Mouse (Mus musculus): Measurements from ENCODE around the gene Gm13691. TPM values are rescaled to one million over a fixed set of nuclear protein-coding genes. Genes with fewer than 3 reads are reported as not detected.
"Not testable (repeated sequence)": the region's sequence is repeated elsewhere in the genome, so short reads cannot be mapped to it uniquely, and the experiment has no call there.

The Gm13691 gene
- polyA plus RNA-seq, 1 experiment from 2014 or later, result not detected

DNA sequence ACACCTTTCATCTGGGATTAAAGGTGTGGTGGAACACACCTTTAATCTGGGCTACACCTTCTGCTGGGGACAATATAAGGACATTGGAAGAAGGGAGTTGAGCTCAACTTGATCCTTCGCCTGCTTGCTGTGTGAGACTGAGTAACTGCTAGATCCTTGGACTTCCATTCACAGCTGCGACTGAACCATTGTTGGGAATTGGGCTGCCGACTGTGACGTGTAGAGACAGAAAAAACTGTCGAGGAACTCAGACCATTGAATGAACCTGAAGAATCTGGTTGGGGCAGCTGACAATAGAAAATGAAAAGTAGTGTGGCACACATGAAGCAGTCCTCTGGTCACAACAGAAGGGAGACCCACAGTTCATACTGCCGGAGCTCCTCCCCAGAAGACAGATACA, 5.9 kb upstream of the Gm13691 start, which contains the start of gene Gm13697:
TSS of gene Gm13697 (plus strand) at position 301 of the 400 bp plus-strand sequence.
- H3K27me3 ChIP-seq (ENCODE audit: insufficient read depth, low read length); H3K4me2 ChIP-seq (ENCODE audit: low read depth, low read length); H3K4me1 ChIP-seq (ENCODE audit: insufficient read depth); H3K9me3 ChIP-seq (ENCODE audit: low read length); H3K4me3 ChIP-seq (ENCODE audit: low read depth, low read length); H3K36me3 ChIP-seq (replicated peaks; ENCODE audit: insufficient read depth, low read length); H3K9ac ChIP-seq (replicated peaks); ATAC-seq; H3K27ac ChIP-seq (ENCODE audit: low read depth); DNase-seq: not testable (repeated sequence)
- WGBS (ENCODE audit: insufficient replicate concordance), result no CpG with 5 or more reads among the region's 6 CpGs

- ATAC-seq, result peak; percentile 74
Measured at GRCm38 (mm10) chr2:83993639-83994255, 3.4 kb downstream of the Gm13691 start.

GRCm38 (mm10) chr2:83994526-83994925, 4.2 kb downstream of the Gm13691 start:
- WGBS (ENCODE audit: insufficient replicate concordance), result no CpG with 5 or more reads among the region's 3 CpGs
- not testable (repeated sequence) for H3K9ac ChIP-seq (replicated peaks); DNase-seq; H3K4me2 ChIP-seq (ENCODE audit: low read depth, low read length); H3K9me3 ChIP-seq (ENCODE audit: low read length); H3K27me3 ChIP-seq (ENCODE audit: insufficient read depth, low read length); ATAC-seq; H3K4me3 ChIP-seq (ENCODE audit: low read depth, low read length); H3K4me1 ChIP-seq (ENCODE audit: insufficient read depth); H3K27ac ChIP-seq (ENCODE audit: low read depth); H3K36me3 ChIP-seq (replicated peaks; ENCODE audit: insufficient read depth, low read length)

More at GRCm38 (mm10) chr2:83993639-83994255, 3.4 kb downstream of the Gm13691 start:
- Histone ChIP-seq H3K4me3 (ENCODE audit: low read depth, low read length) (peak overlapping the region; percentile 5; the same call in 1 of the 2 replicates), H3K4me2 (ENCODE audit: low read depth, low read length) (peak overlapping the region; percentile 51), H3K27ac (ENCODE audit: low read depth) (peak overlapping the region; percentile 13; the same call in 1 of the 2 replicates), H3K9ac (replicated peaks) (peak overlapping the region; percentile 37; the same call in 1 of the 2 replicates)
- DNase-seq; H3K4me1 ChIP-seq (ENCODE audit: insufficient read depth); H3K27me3 ChIP-seq (ENCODE audit: insufficient read depth, low read length); H3K9me3 ChIP-seq (ENCODE audit: low read length); H3K36me3 ChIP-seq (replicated peaks; ENCODE audit: insufficient read depth, low read length): not testable (repeated sequence)
- WGBS (ENCODE audit: insufficient replicate concordance), result 14% methylated on average over 7 of the region's 9 CpGs

- no peak overlapping the region for H3K4me2 ChIP-seq (ENCODE audit: low read depth, low read length)
- no peak overlapping the region for H3K27ac ChIP-seq (ENCODE audit: low read depth)
- no peaks in the 10 kb centered on the region for H3K36me3 ChIP-seq (replicated peaks; ENCODE audit: insufficient read depth, low read length)
- H3K27me3 ChIP-seq (ENCODE audit: insufficient read depth, low read length), result no peaks in the 10 kb centered on the region
- H3K4me1 ChIP-seq (ENCODE audit: insufficient read depth), result no peaks in the 10 kb centered on the region
- H3K9me3 ChIP-seq (ENCODE audit: low read length), result no peaks in the 10 kb centered on the region
- TF ChIP-seq CTCF (IDR thresholded peaks at IDR 0.05; ENCODE audit: low read depth), result no peak
- no peak for TF ChIP-seq EP300 (IDR thresholded peaks at IDR 0.05; ENCODE audit: low read depth)
- ATAC-seq, result no peak
- DNase-seq, result no peak
- no peak overlapping the region for H3K4me3 ChIP-seq (ENCODE audit: low read depth, low read length)
- no peak overlapping the region for H3K9ac ChIP-seq (replicated peaks)
- 75% methylated on average over 1 of the region's 1 CpGs for WGBS (ENCODE audit: insufficient replicate concordance)
Measured at GRCm38 (mm10) chr2:84008913-84009312, 18.6 kb downstream of the Gm13691 start.

GRCm38 (mm10) chr2:84009818-84010217, 19.5 kb downstream of the Gm13691 start:
- Histone ChIP-seq H3K9me3 (ENCODE audit: low read length) (no peaks in the 10 kb centered on the region), H3K27ac (ENCODE audit: low read depth) (no peak overlapping the region), H3K9ac (replicated peaks) (no peak overlapping the region), H3K4me2 (ENCODE audit: low read depth, low read length) (no peak overlapping the region), H3K4me1 (ENCODE audit: insufficient read depth) (no peaks in the 10 kb centered on the region), H3K27me3 (ENCODE audit: insufficient read depth, low read length) (no peaks in the 10 kb centered on the region), H3K36me3 (replicated peaks; ENCODE audit: insufficient read depth, low read length) (no peaks in the 10 kb centered on the region), H3K4me3 (ENCODE audit: low read depth, low read length) (no peak overlapping the region)
- ATAC-seq (no peak), DNase-seq (no peak)
- 25% methylated on average over 3 of the region's 3 CpGs for WGBS (ENCODE audit: insufficient replicate concordance)
- no peak for TF ChIP-seq EP300 (IDR thresholded peaks at IDR 0.05; ENCODE audit: low read depth)
- TF ChIP-seq CTCF (IDR thresholded peaks at IDR 0.05; ENCODE audit: low read depth), result no peak

- H3K27me3 ChIP-seq (ENCODE audit: insufficient read depth, low read length), result no peaks in the 10 kb centered on the region
- H3K4me1 ChIP-seq (ENCODE audit: insufficient read depth), result peaks cover 5% of the 10 kb centered on the region; the same call in 1 of the 2 replicates
- no peak overlapping the region for H3K4me2 ChIP-seq (ENCODE audit: low read depth, low read length)
- TF ChIP-seq EP300 (IDR thresholded peaks at IDR 0.05; ENCODE audit: low read depth) (no peak), CTCF (IDR thresholded peaks at IDR 0.05; ENCODE audit: low read depth) (no peak)
- no peaks in the 10 kb centered on the region for H3K36me3 ChIP-seq (replicated peaks; ENCODE audit: insufficient read depth, low read length)
- WGBS (ENCODE audit: insufficient replicate concordance), result 60% methylated on average over 6 of the region's 6 CpGs
- DNase-seq (no peak), ATAC-seq (no peak)
- H3K9ac ChIP-seq (replicated peaks), result no peak overlapping the region
- H3K4me3 ChIP-seq (ENCODE audit: low read depth, low read length), result no peak overlapping the region
- H3K9me3 ChIP-seq (ENCODE audit: low read length), result no peaks in the 10 kb centered on the region
- H3K27ac ChIP-seq (ENCODE audit: low read depth), result no peak overlapping the region
Measured at GRCm38 (mm10) chr2:84014572-84014971, 24.2 kb downstream of the Gm13691 start.

DNA sequence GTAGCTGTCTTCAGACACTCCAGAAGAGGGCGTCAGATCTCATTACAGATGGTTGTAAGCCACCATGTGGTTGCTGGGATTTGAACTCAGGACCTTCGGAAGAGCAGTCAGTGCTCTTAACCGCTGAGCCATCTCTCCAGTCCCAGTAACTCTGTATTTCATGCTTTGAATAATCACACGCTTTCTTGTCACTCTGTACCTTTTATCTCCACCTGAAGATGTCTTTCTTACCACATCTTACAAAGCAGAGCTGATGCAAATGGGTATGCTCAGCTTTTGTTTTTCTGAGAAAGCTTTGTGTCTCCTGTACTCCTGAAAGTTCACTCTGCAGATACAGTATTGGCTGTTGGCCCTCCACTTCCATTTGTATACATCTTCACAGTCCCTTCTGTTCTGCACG, 25.9 kb downstream of the Gm13691 start:
- H3K4me2 ChIP-seq (ENCODE audit: low read depth, low read length); H3K4me3 ChIP-seq (ENCODE audit: low read depth, low read length); H3K36me3 ChIP-seq (replicated peaks; ENCODE audit: insufficient read depth, low read length); H3K4me1 ChIP-seq (ENCODE audit: insufficient read depth); H3K9me3 ChIP-seq (ENCODE audit: low read length); H3K27me3 ChIP-seq (ENCODE audit: insufficient read depth, low read length); DNase-seq; ATAC-seq; H3K27ac ChIP-seq (ENCODE audit: low read depth); H3K9ac ChIP-seq (replicated peaks): not testable (repeated sequence)
- 79% methylated on average over 5 of the region's 5 CpGs for WGBS (ENCODE audit: insufficient replicate concordance)
